Mouse (Mus musculus) liver, embryonic 14.5 days (tissue): ENCODE measurements at regions not wholly inside any gene's neighbourhood (a gene's known extent, or its start where the extent isn't known, plus 50 kb on each side); places are given as distances from the start of the nearest gene placed in this dataset.

Experiments used
- CTCF ChIP-seq: IDR thresholded peaks from 2 replicates; pipeline ENCODE4 v1.5.1; 2016; ENCODE audit warnings: antibody characterized with exemption, low read depth, control low read depth
- EP300 ChIP-seq: IDR thresholded peaks from 2 replicates; pipeline ENCODE4 v1.6.1; 2016; ENCODE audit warnings: antibody characterized with exemption, low read depth

- TF ChIP-seq CTCF = no peak
- no peak for TF ChIP-seq EP300
These were observed 366.6 kb upstream of the Myt1l start for GRCm38 (mm10) chr12:29161546-29161945.
